Mouse (Mus musculus) B cell, adult 62 days (primary cell): ENCODE measurements around the gene Olfr1442. TPM values are rescaled to one million over a fixed set of nuclear protein-coding genes. Genes with fewer than 3 reads are reported as not detected.

Experiments used
- total RNA-seq: library from RNA; stranded (reverse); gene quantifications from 4 replicates; pipeline ENCODE4 v1.2.4, GENCODE M21; 2023

Olfr1442 gene
- not detected in 4 replicates for total RNA-seq

GRCm38 (mm10) chr19:12670139-12670538, at the start of gene Olfr1442:
TSS of gene Olfr1442 (plus strand) at chr19:12670439.

GRCm38 (mm10) chr19:12633176-12633575, 37.1 kb upstream of the Olfr1442 start, which contains the start of gene Glyat:
TSS of gene Glyat (plus strand) at chr19:12633308.

GRCm38 (mm10) chr19:12677812-12678211, 7.6 kb downstream of the Olfr1442 start, which contains the start of gene Olfr1443:
TSS of gene Olfr1443 (plus strand) at chr19:12678112.

GRCm38 (mm10) chr19:12695590-12695989, 25.4 kb downstream of the Olfr1442 start, which contains the start of gene Keg1:
TSS of gene Keg1 (plus strand) at chr19:12695786.

Other genes starting within 250 kb of the Olfr1442 start
- gene Pfpl, start 242.5 kb upstream of the Olfr1442 start, total RNA-seq, result not detected in 4 replicates
- gene Mpeg1, start 209.7 kb upstream of the Olfr1442 start, total RNA-seq, result 30.5 to 39.8 TPM (median 35.5 TPM) in 4 replicates
- 7.6 to 8.7 TPM (median 8.2 TPM) in 4 replicates for gene Dtx4, start 169.0 kb upstream of the Olfr1442 start, total RNA-seq
- 119 to 133 TPM (median 130 TPM) in 4 replicates for gene Fam111a, start 124.7 kb upstream of the Olfr1442 start, total RNA-seq
- gene Gm4952, start 70.5 kb upstream of the Olfr1442 start, total RNA-seq, result 0.25 TPM in 1 of 4 replicates, not detected in the others
- gene Glyat, start 37.1 kb upstream of the Olfr1442 start, total RNA-seq, result not detected in 4 replicates
- not detected in 4 replicates for gene Olfr1443, start 7.7 kb downstream of the Olfr1442 start, total RNA-seq
- not detected in 4 replicates for gene Keg1, start 25.3 kb downstream of the Olfr1442 start, total RNA-seq
- gene Cntf, start 95.2 kb downstream of the Olfr1442 start, total RNA-seq, result 3.8 to 4.3 TPM (median 4.0 TPM) in 4 replicates
- 87.5 to 91.2 TPM (median 89.4 TPM) in 4 replicates for gene Zfp91, start 125.7 kb downstream of the Olfr1442 start, total RNA-seq
- 67.4 to 83.0 TPM (median 75.6 TPM) in 4 replicates for gene Lpxn, start 125.8 kb downstream of the Olfr1442 start, total RNA-seq
- 4.7 to 8.5 TPM (median 5.0 TPM) in 4 replicates for gene Gm5244, start 176.2 kb downstream of the Olfr1442 start, total RNA-seq
- gene Olfr1444, start 186.8 kb downstream of the Olfr1442 start, total RNA-seq, result 1.0 to 1.8 TPM (median 1.3 TPM) in 4 replicates
- gene Olfr1445, start 213.4 kb downstream of the Olfr1442 start, total RNA-seq, result not detected in 4 replicates
- gene Olfr1446, start 223.1 kb downstream of the Olfr1442 start, total RNA-seq, result not detected in 4 replicates
- not detected in 4 replicates for gene Olfr1447, start 233.3 kb downstream of the Olfr1442 start, total RNA-seq